Mouse (Mus musculus) hindbrain, embryonic 12.5 days (tissue): ENCODE measurements at regions not wholly inside any gene's neighbourhood (a gene's known extent, or its start where the extent isn't known, plus 50 kb on each side); places are given as distances from the start of the nearest gene placed in this dataset.

Source experiments
- ATAC-seq: fragments of 200-750 bp; cut with Nextera tagmentation; 2 replicates; pipeline ENCODE4 v1.8.0; 2017; ENCODE audit warnings: moderate TSS enrichment; ENCODE audit not compliant: low FRiP score
- H3K27ac ChIP-seq: fragments of 300-500 bp; sonication (generic); 2 replicates; pipeline ENCODE4 v1.5.1; 2016; ENCODE audit warnings: mild to moderate bottlenecking
- H3K27me3 ChIP-seq: fragments of 300-500 bp; sonication (generic); 2 replicates; pipeline ENCODE4 v1.6.1; 2016; ENCODE audit warnings: mild to moderate bottlenecking
- H3K36me3 ChIP-seq: fragments of 300-500 bp; sonication (generic); 2 replicates; pipeline ENCODE4 v1.6.1; 2016; ENCODE audit warnings: mild to moderate bottlenecking
- H3K4me1 ChIP-seq: fragments of 300-500 bp; sonication (generic); 2 replicates; pipeline ENCODE4 v1.6.1; 2016
- H3K4me2 ChIP-seq: fragments of 300-500 bp; sonication (generic); replicated peaks from 2 replicates; pipeline ENCODE4 v1.6.1; 2016; ENCODE audit warnings: mild to moderate bottlenecking
- H3K4me3 ChIP-seq: fragments of 300-500 bp; sonication (generic); 2 replicates; pipeline ENCODE4 v1.5.1; 2016; ENCODE audit warnings: mild to moderate bottlenecking
- H3K9ac ChIP-seq: fragments of 300-500 bp; sonication (generic); 2 replicates; pipeline ENCODE4 v1.6.1; 2016; ENCODE audit warnings: mild to moderate bottlenecking, moderate library complexity
- H3K9me3 ChIP-seq: fragments of 300-500 bp; sonication (generic); replicated peaks from 2 replicates; pipeline ENCODE4 v1.6.1; 2016; ENCODE audit warnings: mild to moderate bottlenecking
- WGBS: fragments of 180-500 bp; shearing (Covaris S2); methylation state at CpG from one replicate; pipeline ENCODE4 v1.1.7; 2016; 5-methylcytosine and 5-hydroxymethylcytosine counted together

DNA sequence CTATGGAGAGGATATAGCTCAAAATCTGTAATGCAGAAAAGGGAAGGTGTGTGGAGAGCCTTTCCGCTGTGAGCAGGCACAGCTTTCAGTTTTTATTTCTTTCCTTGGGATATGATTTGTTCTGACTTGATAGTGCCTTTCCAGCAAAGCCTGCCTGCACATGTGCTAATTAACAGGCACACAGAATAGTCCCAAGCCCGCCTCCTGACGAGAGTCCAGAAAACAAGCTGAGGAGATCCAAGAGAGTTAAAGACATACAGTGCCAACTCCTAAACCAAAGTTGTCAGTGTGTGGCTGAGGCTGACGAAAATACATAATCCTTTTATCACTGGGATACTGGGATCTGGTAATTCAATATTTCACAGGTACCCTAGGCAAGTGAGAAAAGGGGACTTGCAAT is 224.8 kb upstream of the Gria1 start:
- no peak for ATAC-seq
- Histone ChIP-seq H3K4me1 (no peaks in the 10 kb centered on the region), H3K36me3 (no peaks in the 10 kb centered on the region), H3K4me3 (no peak overlapping the region), H3K4me2 (no peak overlapping the region), H3K9ac (no peak overlapping the region), H3K27me3 (no peaks in the 10 kb centered on the region), H3K9me3 (peaks cover 6% of the 10 kb centered on the region; the same call in 1 of the 2 replicates), H3K27ac (no peak overlapping the region)
- WGBS: 83% methylated on average over 4 of the region's 4 CpGs

DNA sequence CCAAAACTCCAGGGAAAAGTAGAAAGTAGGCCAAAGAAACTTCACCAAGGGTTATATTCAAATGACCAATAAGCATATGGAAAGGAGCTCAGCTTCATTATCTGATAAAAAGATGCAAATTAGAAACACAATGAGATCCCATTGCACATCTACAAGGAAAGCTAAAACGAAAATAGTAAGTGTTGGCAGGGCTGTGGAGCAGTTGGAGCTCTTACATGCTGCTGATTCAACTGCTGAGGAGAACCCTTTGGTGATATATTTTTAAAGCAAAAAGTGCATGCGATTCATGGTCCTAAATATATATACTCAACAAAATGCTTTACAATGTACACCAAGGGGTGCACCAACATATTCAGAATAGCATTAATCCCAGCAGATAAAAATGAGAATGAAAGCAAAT is 218.5 kb upstream of the Gria1 start:
- no peaks in the 10 kb centered on the region for H3K36me3 ChIP-seq
- H3K9ac ChIP-seq: no peak overlapping the region
- WGBS: 80% methylated on average over 2 of the region's 2 CpGs
- H3K9me3 ChIP-seq: no peaks in the 10 kb centered on the region; the same call in 1 of the 2 replicates
- no peak overlapping the region for H3K4me2 ChIP-seq
- ATAC-seq: no peak
- no peaks in the 10 kb centered on the region for H3K4me1 ChIP-seq
- no peak overlapping the region for H3K4me3 ChIP-seq
- no peak overlapping the region for H3K27ac ChIP-seq
- H3K27me3 ChIP-seq: no peaks in the 10 kb centered on the region

DNA sequence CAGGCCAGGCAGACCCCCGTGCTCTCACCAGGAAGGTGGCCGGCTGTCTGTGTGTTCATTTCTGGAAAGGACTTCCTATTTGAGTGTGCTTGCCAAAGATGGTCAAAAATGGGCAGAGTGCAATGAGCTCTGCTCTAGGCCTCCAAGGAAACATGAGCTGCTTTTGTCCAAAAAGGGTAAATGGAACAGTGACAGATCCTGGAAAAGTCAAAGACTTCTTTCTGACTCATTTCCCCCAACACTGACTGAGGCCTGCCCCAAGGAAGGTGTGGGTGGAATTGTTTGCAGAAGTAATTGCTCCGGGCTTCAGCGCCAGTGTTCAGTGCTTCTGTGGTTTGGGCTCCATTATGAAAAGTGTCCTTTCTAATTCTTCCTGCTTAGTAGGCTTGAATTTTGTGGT is 203.9 kb upstream of the Gria1 start:
- Histone ChIP-seq H3K27ac (no peak overlapping the region), H3K9me3 (no peaks in the 10 kb centered on the region), H3K4me2 (no peak overlapping the region), H3K36me3 (no peaks in the 10 kb centered on the region), H3K4me1 (no peaks in the 10 kb centered on the region), H3K9ac (no peak overlapping the region), H3K4me3 (no peak overlapping the region), H3K27me3 (no peaks in the 10 kb centered on the region)
- 87% methylated on average over 4 of the region's 4 CpGs for whole genome bisulfite sequencing
- no peak for ATAC-seq

DNA sequence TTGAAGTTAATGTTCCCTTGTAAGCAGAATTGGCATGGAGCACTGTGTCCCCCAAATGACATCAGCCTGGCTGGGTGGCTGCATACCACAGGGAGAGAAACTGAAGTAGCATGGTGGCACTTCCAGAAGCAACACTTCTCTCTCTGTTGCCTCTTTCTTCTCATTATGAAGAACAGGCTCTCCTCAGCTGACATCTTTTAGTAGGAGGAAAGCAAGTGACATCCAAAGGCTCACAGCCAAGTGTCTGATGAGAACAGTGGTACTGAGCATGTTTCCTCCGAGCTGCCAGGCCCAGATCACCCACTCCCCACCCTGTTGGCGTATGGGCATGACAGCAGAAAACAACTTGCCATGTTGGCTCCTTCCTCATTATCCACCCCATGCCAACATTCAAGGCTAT is 201.0 kb upstream of the Gria1 start:
- Histone ChIP-seq H3K4me1 (no peaks in the 10 kb centered on the region), H3K27ac (no peak overlapping the region), H3K4me3 (no peak overlapping the region), H3K27me3 (no peaks in the 10 kb centered on the region), H3K9me3 (no peaks in the 10 kb centered on the region), H3K36me3 (no peaks in the 10 kb centered on the region), H3K9ac (no peak overlapping the region), H3K4me2 (no peak overlapping the region)
- ATAC-seq: no peak
- 90% methylated on average over 2 of the region's 2 CpGs for WGBS

DNA sequence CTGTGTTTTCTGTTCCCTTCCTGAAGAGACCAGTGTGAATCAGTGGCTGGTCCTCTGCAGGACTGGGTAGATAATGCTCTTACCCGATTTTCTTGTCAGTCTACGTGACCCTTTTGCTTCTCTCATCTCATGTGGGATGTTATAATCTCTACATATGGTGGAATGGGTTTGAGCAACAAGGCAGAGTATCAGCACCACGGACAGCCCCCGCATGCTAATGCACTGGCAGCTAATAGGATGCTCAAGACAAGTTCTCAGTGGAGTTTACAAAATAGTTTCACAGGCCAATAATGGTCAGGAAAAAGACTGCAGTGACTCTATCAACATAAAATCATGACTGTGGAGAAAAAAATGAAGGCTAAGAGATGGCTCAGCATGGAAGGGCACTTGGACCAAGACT is 199.1 kb upstream of the Gria1 start:
- Histone ChIP-seq H3K9ac (no peak overlapping the region), H3K4me2 (no peak overlapping the region), H3K4me3 (no peak overlapping the region), H3K4me1 (no peaks in the 10 kb centered on the region), H3K9me3 (no peaks in the 10 kb centered on the region), H3K27ac (no peak overlapping the region), H3K27me3 (no peaks in the 10 kb centered on the region), H3K36me3 (no peaks in the 10 kb centered on the region)
- no peak for ATAC-seq
- WGBS: 52% methylated on average over 4 of the region's 4 CpGs

DNA sequence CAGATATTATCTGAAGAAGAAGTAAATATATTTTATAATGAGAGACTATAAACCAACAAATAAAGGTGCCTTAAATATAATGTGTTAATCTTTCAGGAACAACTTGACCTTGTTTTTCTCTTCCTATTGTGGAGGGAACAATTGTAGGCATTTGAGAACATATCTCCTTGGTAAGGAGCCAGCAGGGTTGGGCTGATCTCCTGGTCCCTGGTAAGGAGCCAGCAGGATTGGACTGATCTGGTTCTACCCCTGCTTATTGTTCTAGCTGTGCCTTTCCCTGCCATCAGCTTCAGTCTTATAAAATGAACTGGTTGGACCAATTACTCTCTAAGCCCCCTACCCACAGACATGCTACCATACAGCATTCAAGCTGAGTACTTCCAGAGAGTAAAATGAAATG is 187.7 kb upstream of the Gria1 start:
- H3K9me3 ChIP-seq: no peaks in the 10 kb centered on the region
- no peaks in the 10 kb centered on the region for H3K4me1 ChIP-seq
- no peaks in the 10 kb centered on the region for H3K36me3 ChIP-seq
- no peak overlapping the region for H3K27ac ChIP-seq
- no peaks in the 10 kb centered on the region for H3K27me3 ChIP-seq
- no peak overlapping the region for H3K9ac ChIP-seq
- no peak for ATAC-seq
- H3K4me2 ChIP-seq: no peak overlapping the region
- no peak overlapping the region for H3K4me3 ChIP-seq

DNA sequence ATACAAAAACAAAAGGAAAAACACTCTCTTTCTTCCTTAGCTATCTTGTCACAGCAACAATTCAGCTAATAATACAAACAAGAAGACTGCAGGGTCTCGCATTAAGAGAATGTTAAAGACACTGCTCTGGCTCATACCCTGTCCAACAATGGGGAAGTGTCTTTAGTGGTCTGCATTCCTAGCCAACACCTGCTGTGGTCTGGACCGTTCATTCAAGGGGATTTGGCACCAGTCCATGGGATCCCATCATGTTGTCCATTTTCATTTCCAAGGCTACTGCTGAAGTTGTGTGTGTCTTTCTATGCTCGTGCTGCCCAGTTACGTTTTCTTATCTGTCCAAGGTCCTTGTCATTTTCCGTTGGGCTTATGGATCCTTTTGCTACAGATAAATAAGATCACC is 183.7 kb upstream of the Gria1 start:
- ATAC-seq: no peak
- WGBS: 75% methylated on average over 5 of the region's 5 CpGs

DNA sequence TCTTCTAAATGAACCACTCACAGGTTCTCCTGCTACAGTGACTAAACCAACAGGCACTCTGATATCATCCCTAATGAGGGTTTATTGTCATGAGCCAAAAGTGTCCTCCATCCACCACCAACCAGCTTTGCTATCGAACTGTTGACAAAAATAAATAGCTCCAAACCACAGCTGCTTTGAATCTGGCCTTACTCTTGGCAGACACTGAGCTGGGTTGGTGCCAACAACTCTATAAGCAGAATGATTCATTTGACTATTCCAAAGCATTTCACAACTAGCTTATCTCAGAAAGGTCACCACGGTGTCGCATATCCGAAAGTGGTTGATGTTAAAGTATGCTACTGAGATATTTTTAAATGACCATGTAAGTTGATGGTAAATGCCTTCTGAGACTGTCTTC is 148.5 kb upstream of the Gria1 start:
- no peaks in the 10 kb centered on the region for H3K4me1 ChIP-seq
- H3K27ac ChIP-seq: no peak overlapping the region
- no peaks in the 10 kb centered on the region for H3K27me3 ChIP-seq
- H3K4me3 ChIP-seq: no peak overlapping the region
- H3K9ac ChIP-seq: no peak overlapping the region
- no peaks in the 10 kb centered on the region for H3K36me3 ChIP-seq
- H3K9me3 ChIP-seq: no peaks in the 10 kb centered on the region
- 79% methylated on average over 4 of the region's 4 CpGs for WGBS
- H3K4me2 ChIP-seq: no peak overlapping the region
- ATAC-seq: no peak

More for the DNA sequence above, 183.7 kb upstream of the Gria1 start:
- no peak overlapping the region for H3K9ac ChIP-seq
- H3K4me3 ChIP-seq: no peak overlapping the region
- no peaks in the 10 kb centered on the region for H3K27me3 ChIP-seq
- no peaks in the 10 kb centered on the region for H3K4me1 ChIP-seq
- no peak overlapping the region for H3K4me2 ChIP-seq
- no peak overlapping the region for H3K27ac ChIP-seq
- no peaks in the 10 kb centered on the region for H3K9me3 ChIP-seq
- no peaks in the 10 kb centered on the region for H3K36me3 ChIP-seq

DNA sequence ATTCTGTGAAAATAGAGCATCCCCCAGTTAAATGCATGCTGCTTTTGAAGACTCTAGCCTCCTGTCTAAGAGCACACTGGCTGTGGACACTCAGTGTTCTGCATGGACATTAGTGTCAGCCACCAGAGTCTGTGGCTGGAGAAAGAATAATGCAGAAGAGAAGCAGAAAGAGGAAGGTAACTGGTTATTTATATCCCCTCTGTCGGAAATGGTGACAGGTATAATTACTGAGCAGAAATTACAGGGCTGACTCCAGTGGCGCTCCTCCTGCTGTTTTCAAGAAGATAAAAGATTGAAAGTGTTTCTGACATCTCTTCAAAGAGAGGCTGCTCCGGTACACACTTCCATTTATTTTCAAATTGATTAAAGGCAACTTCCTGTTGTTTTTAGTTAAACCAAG is 139.5 kb upstream of the Gria1 start:
- no peaks in the 10 kb centered on the region for H3K27me3 ChIP-seq
- H3K4me3 ChIP-seq: no peak overlapping the region
- 0 out of 2 replicates have a peak, but pooled peaks cover 3% of the 10 kb centered on the region for H3K4me1 ChIP-seq
- no peaks in the 10 kb centered on the region for H3K9me3 ChIP-seq
- 56% methylated on average over 3 of the region's 3 CpGs for WGBS
- H3K4me2 ChIP-seq: no peak overlapping the region
- no peak overlapping the region for H3K9ac ChIP-seq
- no peaks in the 10 kb centered on the region for H3K36me3 ChIP-seq
- no peak for ATAC-seq
- no peak overlapping the region for H3K27ac ChIP-seq

DNA sequence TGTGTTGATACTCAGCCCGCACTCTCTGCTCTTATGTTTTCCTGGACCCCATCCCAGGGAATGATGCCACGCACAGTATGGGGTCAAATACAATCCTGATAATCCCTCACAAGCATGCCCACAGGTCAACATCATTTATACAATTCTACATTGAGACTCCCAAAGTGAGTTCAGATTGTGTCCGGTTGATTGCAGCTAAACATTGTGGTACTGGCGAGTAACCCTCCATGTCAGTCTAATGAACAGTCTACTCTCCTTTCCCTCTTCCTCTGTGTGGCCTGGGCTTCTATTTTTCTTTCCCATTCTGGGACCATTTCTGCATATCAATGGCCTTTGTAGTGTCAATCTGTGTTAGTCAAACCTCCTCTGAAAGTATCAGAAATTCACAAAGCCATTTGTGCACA is 112.6 kb upstream of the Gria1 start:
- Histone ChIP-seq H3K9me3 (no peaks in the 10 kb centered on the region), H3K9ac (no peak overlapping the region), H3K36me3 (no peaks in the 10 kb centered on the region), H3K4me1 (peaks cover 3% of the 10 kb centered on the region; the same call in 1 of the 2 replicates), H3K4me3 (no peak overlapping the region), H3K27ac (no peak overlapping the region), H3K27me3 (no peaks in the 10 kb centered on the region), H3K4me2 (no peak overlapping the region)
- ATAC-seq: peak; percentile 60
- 38% methylated on average over 4 of the region's 4 CpGs for WGBS

DNA sequence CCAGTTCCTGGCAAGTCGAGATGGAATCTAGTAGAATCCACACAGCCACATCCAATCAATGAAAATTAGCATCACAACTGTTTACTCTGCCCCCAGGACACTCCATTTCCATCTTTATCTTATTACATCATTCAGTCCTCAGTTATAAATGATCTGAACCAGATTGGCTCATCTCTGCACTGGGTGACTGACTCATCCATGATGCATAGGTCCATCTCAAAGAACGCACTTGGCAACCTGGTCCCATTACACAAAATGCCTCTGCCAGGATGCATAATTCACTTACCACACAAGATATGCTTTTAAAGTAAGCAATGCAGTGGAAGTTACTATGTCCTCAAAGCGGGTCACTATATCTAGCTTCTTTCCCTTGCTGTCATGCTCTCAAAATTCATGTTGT is 110.0 kb upstream of the Gria1 start:
- H3K4me2 ChIP-seq: no peak overlapping the region
- ATAC-seq: no peak
- no peak overlapping the region for H3K4me3 ChIP-seq
- no peak overlapping the region for H3K27ac ChIP-seq
- no peaks in the 10 kb centered on the region for H3K9me3 ChIP-seq
- H3K4me1 ChIP-seq: peaks cover 3% of the 10 kb centered on the region; the same call in 1 of the 2 replicates
- H3K36me3 ChIP-seq: no peaks in the 10 kb centered on the region
- H3K27me3 ChIP-seq: no peaks in the 10 kb centered on the region
- WGBS: 75% methylated on average over 3 of the region's 3 CpGs
- no peak overlapping the region for H3K9ac ChIP-seq

DNA sequence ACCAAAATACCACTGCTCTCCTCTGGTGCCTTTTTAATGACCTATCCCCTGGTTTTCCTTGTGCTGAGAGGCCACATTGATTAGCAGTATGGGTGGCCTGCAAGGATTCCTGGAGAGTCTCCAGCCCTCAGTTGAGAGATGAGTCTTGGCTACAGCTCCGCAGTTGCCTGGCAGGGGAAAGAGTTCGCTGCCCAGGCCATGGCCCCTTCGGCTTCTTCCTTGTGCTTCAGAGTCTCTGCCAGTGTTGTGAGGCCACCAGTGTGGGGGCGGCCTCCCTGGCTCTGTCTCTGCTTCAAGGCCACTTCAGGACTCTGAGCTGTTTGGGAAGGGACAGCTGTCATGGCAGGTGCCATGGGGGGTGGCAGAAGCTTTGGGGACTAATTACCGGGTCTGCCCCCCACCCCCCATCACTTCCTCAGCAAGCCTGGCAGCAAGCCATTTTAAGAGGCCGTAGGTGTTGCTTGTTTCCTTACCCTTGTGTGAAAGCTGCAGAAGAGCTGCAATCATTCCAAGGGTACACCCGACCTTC is 85.8 kb upstream of the Gria1 start:
- Histone ChIP-seq H3K9ac (no peak overlapping the region), H3K9me3 (no peaks in the 10 kb centered on the region)

DNA sequence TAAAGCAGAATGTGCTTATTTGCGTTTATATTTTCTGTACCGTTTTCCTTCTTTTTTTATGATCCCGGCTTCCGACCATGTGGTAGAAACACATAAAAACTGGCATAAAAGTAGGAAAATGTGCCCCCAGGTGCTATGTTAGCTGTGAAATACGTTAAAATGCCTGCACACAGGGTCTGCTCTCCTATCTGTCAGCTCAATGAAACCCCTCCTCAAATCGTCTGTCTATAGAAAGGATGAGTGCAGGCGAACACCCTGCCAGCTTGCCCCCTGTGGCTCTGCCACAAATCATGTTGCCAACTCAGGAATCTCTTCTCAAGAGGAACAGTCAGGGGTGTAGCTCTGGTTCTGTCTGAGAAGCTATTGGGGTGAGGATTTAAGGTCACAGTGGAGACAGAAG is 78.4 kb upstream of the Gria1 start:
- 70% methylated on average over 7 of the region's 7 CpGs for WGBS
- H3K4me2 ChIP-seq: no peak overlapping the region
- no peaks in the 10 kb centered on the region for H3K27me3 ChIP-seq
- H3K9me3 ChIP-seq: no peaks in the 10 kb centered on the region
- no peak overlapping the region for H3K9ac ChIP-seq
- no peak overlapping the region for H3K4me3 ChIP-seq
- H3K27ac ChIP-seq: no peak overlapping the region
- no peak for ATAC-seq
- no peaks in the 10 kb centered on the region for H3K4me1 ChIP-seq
- no peaks in the 10 kb centered on the region for H3K36me3 ChIP-seq

More for the DNA sequence above, 85.8 kb upstream of the Gria1 start:
- Histone ChIP-seq H3K4me2 (no peak overlapping the region), H3K36me3 (no peaks in the 10 kb centered on the region), H3K4me3 (no peak overlapping the region), H3K4me1 (no peaks in the 10 kb centered on the region), H3K27me3 (no peaks in the 10 kb centered on the region), H3K27ac (no peak overlapping the region)
- no peak for ATAC-seq
- 96% methylated on average over 7 of the region's 7 CpGs for WGBS
